Mouse (Mus musculus) lung, embryonic 14.5 days (tissue): ENCODE data around the gene Tspan14. TPM values are rescaled to one million over a fixed set of nuclear protein-coding genes. Genes with fewer than 3 reads are reported as not detected.

Experiments used
- ATAC-seq: fragments of 200-750 bp; cut with Nextera tagmentation; 2 replicates; pipeline ENCODE4 v1.8.0; 2017; ENCODE audit warnings: mild to moderate bottlenecking, moderate TSS enrichment, moderate library complexity; ENCODE audit not compliant: insufficient read depth
- DNase-seq: peaks from one replicate; pipeline ENCODE4 v3.0.0-alpha.2; 2015
- H3K27ac ChIP-seq: fragments of 300-500 bp; sonication (generic); 2 replicates; pipeline ENCODE4 v1.5.1; 2014; ENCODE audit warnings: low read depth, mild to moderate bottlenecking, moderate library complexity
- H3K27me3 ChIP-seq: fragments of 300-500 bp; sonication (generic); 2 replicates; pipeline ENCODE4 v1.6.1; 2014; ENCODE audit warnings: low read length, control low read depth; ENCODE audit not compliant: insufficient read depth
- H3K36me3 ChIP-seq: fragments of 300-500 bp; sonication (generic); 2 replicates; pipeline ENCODE4 v1.6.1; 2014; ENCODE audit warnings: control low read depth; ENCODE audit not compliant: insufficient read depth
- H3K4me1 ChIP-seq: fragments of 300-500 bp; sonication (generic); 2 replicates; pipeline ENCODE4 v1.6.1; 2014; ENCODE audit warnings: antibody characterized with exemption, control low read depth; ENCODE audit not compliant: insufficient read depth
- H3K4me2 ChIP-seq: fragments of 300-500 bp; sonication (generic); 2 replicates; pipeline ENCODE4 v1.6.1; 2014; ENCODE audit warnings: mild to moderate bottlenecking
- H3K4me3 ChIP-seq: fragments of 300-500 bp; sonication (generic); 2 replicates; pipeline ENCODE4 v1.5.1; 2014; ENCODE audit warnings: low read depth, low read length
- H3K9ac ChIP-seq: fragments of 300-500 bp; sonication (generic); 2 replicates; pipeline ENCODE4 v1.6.1; 2014
- H3K9me3 ChIP-seq: fragments of 300-500 bp; sonication (generic); 2 replicates; pipeline ENCODE4 v1.6.1; 2016; ENCODE audit warnings: low read depth, low read length, control low read depth
- CTCF ChIP-seq: IDR thresholded peaks from 2 replicates; pipeline ENCODE4 v1.5.1; 2016; ENCODE audit warnings: antibody characterized with exemption, low read depth
- WGBS: fragments of 180-500 bp; shearing (Covaris S2); extraction: QIAGEN DNeasy Blood & Tissue Kit; methylation state at CpG from one replicate; pipeline ENCODE4 v1.1.7; 2014; 5-methylcytosine and 5-hydroxymethylcytosine counted together
- polyA plus RNA-seq: library from polyadenylated mRNA; unstranded; fragments of >200 nt; fragmentation: Nextera tagmentation; extraction: Ambion mirVana; gene quantifications from 2 replicates; pipeline ENCODE4 v1.2.1, GENCODE M21; 2014

The Tspan14 gene
- polyA plus RNA-seq, 1 experiment from 2014 or later, result 105 TPM

GRCm38 (mm10) chr14:40979002-40979401, 12.4 kb upstream of the Tspan14 start:
- peak; percentile 87 for TF ChIP-seq CTCF
- H3K4me1 ChIP-seq, result no peaks in the 10 kb centered on the region
- H3K9ac ChIP-seq, result no peak overlapping the region
- 49% methylated on average over 4 of the region's 4 CpGs for WGBS
- ATAC-seq (peak; percentile 96), DNase-seq (peak; percentile 88)
- H3K4me2 ChIP-seq, result no peak overlapping the region
- no peaks in the 10 kb centered on the region for H3K27me3 ChIP-seq
- H3K36me3 ChIP-seq, result no peaks in the 10 kb centered on the region
- no peak overlapping the region for H3K4me3 ChIP-seq
- H3K9me3 ChIP-seq, result no peaks in the 10 kb centered on the region
- H3K27ac ChIP-seq, result no peak overlapping the region

GRCm38 (mm10) chr14:40975127-40975721, 8.6 kb upstream of the Tspan14 start:
- peak; percentile 89 for TF ChIP-seq CTCF
- Histone ChIP-seq H3K9me3 (no peaks in the 10 kb centered on the region), H3K36me3 (no peaks in the 10 kb centered on the region), H3K4me1 (no peaks in the 10 kb centered on the region), H3K27ac (no peak overlapping the region), H3K27me3 (no peaks in the 10 kb centered on the region), H3K4me2 (no peak overlapping the region), H3K4me3 (no peak overlapping the region), H3K9ac (no peak overlapping the region)
- WGBS, result 70% methylated on average over 6 of the region's 6 CpGs
- DNase-seq (peak; percentile 89), ATAC-seq (peak; percentile 42; the same call in 1 of the 2 replicates)

- H3K4me2 ChIP-seq, result peak overlapping the region; percentile 59
- DNase-seq, result no peak
- no peaks in the 10 kb centered on the region for H3K36me3 ChIP-seq
- peak overlapping the region; percentile 86; the same call in 1 of the 2 replicates for H3K4me3 ChIP-seq
- no peak overlapping the region for H3K27ac ChIP-seq
- ATAC-seq, result no peak
- peaks cover 19% of the 10 kb centered on the region for H3K4me1 ChIP-seq
- 0 out of 2 replicates have a peak overlapping the region, but pooled peaks have one; percentile 47 for H3K9ac ChIP-seq
- TF ChIP-seq CTCF, result no peak
- 63% methylated on average over 2 of the region's 2 CpGs for WGBS
- H3K9me3 ChIP-seq, result no peaks in the 10 kb centered on the region
- no peaks in the 10 kb centered on the region for H3K27me3 ChIP-seq
These were observed 1.4 kb upstream of the Tspan14 start for GRCm38 (mm10) chr14:40968051-40968450.

- Histone ChIP-seq H3K4me2 (peak overlapping the region; percentile 59), H3K36me3 (no peaks in the 10 kb centered on the region), H3K4me3 (peak overlapping the region; percentile 86), H3K9ac (peak overlapping the region; percentile 47), H3K4me1 (peaks cover 23% of the 10 kb centered on the region), H3K27me3 (no peaks in the 10 kb centered on the region), H3K27ac (peak overlapping the region; percentile 80), H3K9me3 (no peaks in the 10 kb centered on the region)
- no peak for TF ChIP-seq CTCF
- WGBS, result 4% methylated on average over 6 of the region's 6 CpGs
- DNase-seq (no peak), ATAC-seq (peak; percentile 2; the same call in 1 of the 2 replicates)
These were observed 942 bp upstream of the Tspan14 start for GRCm38 (mm10) chr14:40967598-40967900.

DNA sequence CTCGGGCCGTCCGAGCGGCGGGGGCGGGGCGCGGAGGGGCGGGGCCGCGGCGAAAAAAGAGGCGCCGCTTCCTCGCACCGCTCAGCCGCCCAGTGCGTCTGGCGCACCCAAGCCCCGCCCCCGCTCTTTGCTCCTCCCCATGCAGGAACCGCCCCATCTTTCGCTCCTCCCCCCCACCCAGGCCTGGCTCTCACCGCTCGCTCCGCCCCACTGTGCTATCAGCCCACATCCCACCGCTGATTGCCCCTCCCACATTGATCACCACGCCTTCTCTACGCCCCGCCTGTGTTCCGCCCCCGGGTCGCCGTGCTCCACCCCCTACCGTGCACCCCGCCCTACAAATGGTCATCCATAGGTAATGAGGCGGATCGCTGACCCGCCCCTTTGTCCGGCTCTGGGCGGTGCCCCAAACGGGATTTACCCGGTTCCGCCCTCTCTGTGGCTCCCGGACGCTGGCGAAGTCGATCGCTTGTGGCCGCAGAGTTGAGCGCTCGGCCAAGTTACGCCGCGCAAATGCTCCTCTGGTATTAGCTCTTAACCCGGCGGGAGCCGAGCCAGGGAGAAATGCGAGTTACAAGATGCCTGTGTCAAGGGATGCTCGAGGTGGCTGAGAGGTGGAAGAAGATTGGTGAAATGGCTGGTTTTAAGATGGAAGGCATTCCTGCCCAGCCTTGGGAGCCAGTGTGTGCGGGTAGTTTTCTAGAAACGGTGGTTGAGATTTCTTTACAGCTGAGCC, 423 bp upstream of the Tspan14 start:
- Histone ChIP-seq H3K4me3 (peak overlapping the region; percentile 86), H3K4me2 (peak overlapping the region; percentile 88), H3K27me3 (no peaks in the 10 kb centered on the region), H3K4me1 (peaks cover 23% of the 10 kb centered on the region), H3K36me3 (no peaks in the 10 kb centered on the region), H3K9ac (peak overlapping the region; percentile 89), H3K9me3 (no peaks in the 10 kb centered on the region), H3K27ac (peak overlapping the region; percentile 93)
- ATAC-seq, result peak; percentile 93
- TF ChIP-seq CTCF, result no peak
- under 1% methylated on average over 49 of the region's 62 CpGs for WGBS
- DNase-seq, result peak; percentile 96

DNA sequence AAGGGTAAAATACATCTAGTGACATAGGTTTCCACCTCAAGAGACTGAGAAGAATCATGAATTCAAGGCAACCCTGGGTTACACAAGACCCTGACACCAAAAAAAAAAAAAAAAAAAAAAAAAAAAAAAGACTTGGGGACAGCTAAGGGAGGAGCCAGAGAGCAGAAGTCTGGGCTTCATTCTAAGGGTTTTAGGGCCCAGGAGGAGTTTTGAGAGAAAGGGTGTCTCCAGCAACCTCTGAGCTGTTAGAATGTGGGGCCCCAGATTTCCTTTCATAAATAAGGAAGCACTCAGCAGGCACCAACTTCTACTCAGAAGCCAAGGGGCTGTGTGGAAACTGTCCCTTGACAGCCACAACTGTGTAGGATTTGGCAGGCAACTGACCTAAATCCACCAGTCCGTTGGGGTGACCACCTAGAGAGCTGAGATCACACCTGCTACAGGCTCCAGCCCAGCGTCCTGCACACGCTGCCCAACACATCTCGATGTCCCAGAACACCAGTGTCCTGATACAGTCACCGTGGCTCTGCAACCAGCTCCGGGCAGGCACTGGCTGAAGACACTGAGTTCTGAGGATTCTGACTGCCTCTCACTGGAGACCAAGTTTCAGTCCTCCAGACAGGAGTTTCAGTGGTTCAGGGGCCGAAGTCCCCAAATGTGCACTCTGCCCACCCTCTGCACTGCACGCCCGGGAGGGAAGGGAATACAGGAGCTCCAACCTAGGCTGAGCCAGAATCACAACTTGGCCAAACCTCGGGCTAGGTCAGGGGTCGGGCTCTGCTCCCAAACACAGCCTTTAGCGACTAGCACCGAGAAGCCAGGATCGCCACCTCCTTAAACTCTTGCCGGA, 875 bp downstream of the Tspan14 start:
- Histone ChIP-seq H3K9ac (peak overlapping the region; percentile 89), H3K36me3 (no peaks in the 10 kb centered on the region), H3K27ac (peak overlapping the region; percentile 93), H3K9me3 (no peaks in the 10 kb centered on the region), H3K4me3 (peak overlapping the region; percentile 86), H3K4me1 (peaks cover 23% of the 10 kb centered on the region), H3K27me3 (no peaks in the 10 kb centered on the region), H3K4me2 (peak overlapping the region; percentile 88)
- no peak for TF ChIP-seq CTCF
- ATAC-seq, result peak; percentile 3
- peak; percentile 60 for DNase-seq
- 2% methylated on average over 15 of the region's 15 CpGs for WGBS

DNA sequence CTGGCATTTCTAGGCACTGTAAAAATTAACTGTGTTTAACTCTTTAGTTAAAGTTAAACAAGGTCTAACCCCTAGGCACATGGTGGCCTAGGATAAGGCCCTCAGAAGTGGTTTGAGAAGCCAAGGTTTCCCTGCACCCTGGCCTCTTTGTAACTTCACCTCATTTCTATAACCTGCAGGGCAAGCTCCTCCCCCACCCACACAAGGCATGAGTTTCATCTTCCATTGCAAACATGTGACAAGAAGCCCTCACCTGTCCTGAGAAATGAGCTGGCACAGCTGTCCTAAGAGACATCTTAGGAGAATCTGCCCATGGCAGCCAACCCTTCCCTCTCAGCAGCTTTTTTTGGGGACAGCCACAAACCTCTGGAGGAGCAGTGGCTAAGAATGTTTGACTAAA, 1.7 kb downstream of the Tspan14 start:
- DNase-seq, result no peak
- peak overlapping the region; percentile 89 for H3K9ac ChIP-seq
- H3K9me3 ChIP-seq, result no peaks in the 10 kb centered on the region
- peaks cover 29% of the 10 kb centered on the region for H3K4me1 ChIP-seq
- no peaks in the 10 kb centered on the region for H3K27me3 ChIP-seq
- peak overlapping the region; percentile 88 for H3K4me2 ChIP-seq
- peak overlapping the region; percentile 86 for H3K4me3 ChIP-seq
- TF ChIP-seq CTCF, result no peak
- H3K27ac ChIP-seq, result no peak overlapping the region
- ATAC-seq, result no peak
- no peaks in the 10 kb centered on the region for H3K36me3 ChIP-seq
